Mouse (Mus musculus) neural tube, embryonic 15.5 days (tissue): Measurements from ENCODE around the gene Insrr. TPM values are rescaled to one million over a fixed set of nuclear protein-coding genes. Genes with fewer than 3 reads are reported as not detected.

ENCODE experiments used
- ATAC-seq: fragments of 200-750 bp; cut with Nextera tagmentation; 2 replicates; pipeline ENCODE4 v1.8.0; 2017; ENCODE audit warnings: mild to moderate bottlenecking, moderate TSS enrichment, moderate library complexity; ENCODE audit not compliant: low FRiP score
- H3K27ac ChIP-seq: fragments of 300-500 bp; sonication (generic); replicated peaks from 2 replicates; pipeline ENCODE4 v1.5.1; 2015; ENCODE audit warnings: mild to moderate bottlenecking, inconsistent platforms
- H3K27me3 ChIP-seq: fragments of 300-500 bp; sonication (generic); replicated peaks from 2 replicates; pipeline ENCODE4 v1.6.1; 2015; ENCODE audit warnings: inconsistent platforms
- H3K36me3 ChIP-seq: fragments of 300-500 bp; sonication (generic); 2 replicates; pipeline ENCODE4 v1.6.1; 2015; ENCODE audit warnings: inconsistent platforms
- H3K4me1 ChIP-seq: fragments of 300-500 bp; sonication (generic); 2 replicates; pipeline ENCODE4 v1.6.1; 2015; ENCODE audit warnings: inconsistent platforms
- H3K4me2 ChIP-seq: fragments of 300-500 bp; sonication (generic); 2 replicates; pipeline ENCODE4 v1.6.1; 2015; ENCODE audit warnings: inconsistent platforms, mild to moderate bottlenecking, moderate library complexity
- H3K4me3 ChIP-seq: fragments of 300-500 bp; sonication (generic); replicated peaks from 2 replicates; pipeline ENCODE4 v1.5.1; 2015; ENCODE audit warnings: mild to moderate bottlenecking, inconsistent platforms
- H3K9ac ChIP-seq: fragments of 300-500 bp; sonication (generic); replicated peaks from 2 replicates; pipeline ENCODE4 v1.6.1; 2015; ENCODE audit warnings: mild to moderate bottlenecking, inconsistent platforms
- H3K9me3 ChIP-seq: fragments of 300-500 bp; sonication (generic); replicated peaks from 2 replicates; pipeline ENCODE4 v1.6.1; 2016; ENCODE audit warnings: inconsistent platforms
- WGBS: fragments of 180-500 bp; shearing (Covaris S2); methylation state at CpG from one replicate; pipeline ENCODE4 v1.1.7; 2015; ENCODE audit warnings: mixed read lengths; 5-methylcytosine and 5-hydroxymethylcytosine counted together
- polyA plus RNA-seq: library from polyadenylated mRNA; unstranded; fragments of >200 nt; fragmentation: Nextera tagmentation; extraction: Ambion mirVana; gene quantifications from 2 replicates; pipeline ENCODE4 v1.2.1, GENCODE M21; 2015

The Insrr gene
- polyA plus RNA-seq, 1 experiment from 2014 or later, result 2.0 TPM

GRCm38 (mm10) chr3:87779086-87779485 is 17.7 kb upstream of the Insrr start:
- no peak for ATAC-seq
- H3K9me3 ChIP-seq, result no peaks in the 10 kb centered on the region
- H3K27ac ChIP-seq, result no peak overlapping the region
- peaks cover 7% of the 10 kb centered on the region; the same call in 1 of the 2 replicates for H3K27me3 ChIP-seq
- H3K9ac ChIP-seq, result no peak overlapping the region; the same call in 1 of the 2 replicates
- WGBS, result 53% methylated on average over 2 of the region's 2 CpGs
- no peaks in the 10 kb centered on the region for H3K36me3 ChIP-seq
- H3K4me2 ChIP-seq, result no peak overlapping the region
- H3K4me3 ChIP-seq, result no peak overlapping the region
- H3K4me1 ChIP-seq, result peaks cover 20% of the 10 kb centered on the region

- H3K9me3 ChIP-seq, result no peaks in the 10 kb centered on the region
- no peak for ATAC-seq
- peaks cover 9% of the 10 kb centered on the region for H3K4me1 ChIP-seq
- H3K4me3 ChIP-seq, result no peak overlapping the region
- WGBS, result 83% methylated on average over 25 of the region's 25 CpGs
- no peak overlapping the region for H3K4me2 ChIP-seq
- no peaks in the 10 kb centered on the region for H3K36me3 ChIP-seq
- no peak overlapping the region for H3K27ac ChIP-seq
- peaks cover 7% of the 10 kb centered on the region; the same call in 1 of the 2 replicates for H3K27me3 ChIP-seq
- no peak overlapping the region for H3K9ac ChIP-seq
Measured at GRCm38 (mm10) chr3:87783282-87784023, 13.3 kb upstream of the Insrr start.

DNA sequence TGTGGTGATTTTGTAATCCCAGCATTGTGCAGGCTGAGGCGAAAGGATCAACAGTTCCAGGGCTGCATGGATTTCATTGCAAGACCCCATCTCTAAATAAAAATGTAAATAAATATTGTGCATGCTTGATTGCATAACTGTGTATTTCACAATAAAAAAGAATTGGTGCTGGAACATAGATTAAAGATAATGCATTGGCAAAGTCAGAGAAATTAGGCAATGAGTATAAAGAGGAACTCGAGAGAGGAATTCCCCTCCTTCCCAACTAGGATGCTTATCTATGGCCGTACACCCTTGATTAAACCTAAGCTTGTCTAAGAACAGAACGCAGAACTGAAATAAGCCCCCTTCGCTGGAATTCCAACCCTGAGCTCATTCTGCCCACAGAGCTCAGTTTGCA is 11.6 kb upstream of the Insrr start:
- 89% methylated on average over 5 of the region's 5 CpGs for WGBS
- no peak for ATAC-seq
- H3K27me3 ChIP-seq, result peaks cover 8% of the 10 kb centered on the region; the same call in 1 of the 2 replicates

GRCm38 (mm10) chr3:87785626-87786214 is 11.0 kb upstream of the Insrr start:
- no peak for ATAC-seq
- no peaks in the 10 kb centered on the region for H3K36me3 ChIP-seq
- H3K9ac ChIP-seq, result no peak overlapping the region
- peaks cover 13% of the 10 kb centered on the region; the same call in 1 of the 2 replicates for H3K27me3 ChIP-seq
- H3K27ac ChIP-seq, result no peak overlapping the region
- no peak overlapping the region for H3K4me2 ChIP-seq
- no peaks in the 10 kb centered on the region for H3K9me3 ChIP-seq
- 0 out of 2 replicates have a peak, but pooled peaks cover 5% of the 10 kb centered on the region for H3K4me1 ChIP-seq
- H3K4me3 ChIP-seq, result no peak overlapping the region
- 61% methylated on average over 6 of the region's 6 CpGs for WGBS

More for the DNA sequence above, 11.6 kb upstream of the Insrr start:
- no peak overlapping the region for H3K4me3 ChIP-seq
- H3K4me1 ChIP-seq, result 0 out of 2 replicates have a peak, but pooled peaks cover 5% of the 10 kb centered on the region
- no peak overlapping the region for H3K27ac ChIP-seq
- no peak overlapping the region for H3K4me2 ChIP-seq
- no peak overlapping the region for H3K9ac ChIP-seq
- H3K36me3 ChIP-seq, result no peaks in the 10 kb centered on the region
- H3K9me3 ChIP-seq, result no peaks in the 10 kb centered on the region

GRCm38 (mm10) chr3:87789248-87789647 is 7.5 kb upstream of the Insrr start:
- H3K9ac ChIP-seq, result no peak overlapping the region
- H3K27me3 ChIP-seq, result peaks cover 41% of the 10 kb centered on the region
- 0 out of 2 replicates have a peak, but pooled peaks cover 5% of the 10 kb centered on the region for H3K4me1 ChIP-seq
- H3K9me3 ChIP-seq, result no peaks in the 10 kb centered on the region
- WGBS, result 38% methylated on average over 1 of the region's 1 CpGs
- H3K4me2 ChIP-seq, result no peak overlapping the region
- H3K36me3 ChIP-seq, result no peaks in the 10 kb centered on the region
- no peak overlapping the region for H3K4me3 ChIP-seq
- H3K27ac ChIP-seq, result no peak overlapping the region
- ATAC-seq, result no peak; the same call in 1 of the 2 replicates

- Histone ChIP-seq H3K27ac (no peak overlapping the region), H3K27me3 (peaks cover 46% of the 10 kb centered on the region), H3K9me3 (no peaks in the 10 kb centered on the region), H3K9ac (no peak overlapping the region), H3K4me3 (no peak overlapping the region), H3K36me3 (no peaks in the 10 kb centered on the region), H3K4me2 (no peak overlapping the region), H3K4me1 (peaks cover 8% of the 10 kb centered on the region)
- ATAC-seq, result no peak
- WGBS, result 36% methylated on average over 5 of the region's 5 CpGs
Measured at GRCm38 (mm10) chr3:87789768-87790167, 7.0 kb upstream of the Insrr start.

- Histone ChIP-seq H3K27me3 (peaks cover 95% of the 10 kb centered on the region), H3K9ac (peak within 1 kb of the TSS; percentile 30; the same call in 1 of the 2 replicates), H3K4me2 (peak within 1 kb of the TSS; percentile 63), H3K4me3 (peak within 1 kb of the TSS; percentile 36), H3K27ac (no peak within 1 kb of the TSS), H3K36me3 (no peaks in the 10 kb centered on the region), H3K4me1 (peaks cover 29% of the 10 kb centered on the region), H3K9me3 (no peaks in the 10 kb centered on the region)
- under 1% methylated on average over 45 of the region's 47 CpGs for WGBS
- ATAC-seq, result no peak
Measured at GRCm38 (mm10) chr3:87794922-87795325, 1.8 kb upstream of the Insrr start, which contains the start of gene Ntrk1. Gene Ntrk1, minus strand, starts transcription at chr3:87795162.

DNA sequence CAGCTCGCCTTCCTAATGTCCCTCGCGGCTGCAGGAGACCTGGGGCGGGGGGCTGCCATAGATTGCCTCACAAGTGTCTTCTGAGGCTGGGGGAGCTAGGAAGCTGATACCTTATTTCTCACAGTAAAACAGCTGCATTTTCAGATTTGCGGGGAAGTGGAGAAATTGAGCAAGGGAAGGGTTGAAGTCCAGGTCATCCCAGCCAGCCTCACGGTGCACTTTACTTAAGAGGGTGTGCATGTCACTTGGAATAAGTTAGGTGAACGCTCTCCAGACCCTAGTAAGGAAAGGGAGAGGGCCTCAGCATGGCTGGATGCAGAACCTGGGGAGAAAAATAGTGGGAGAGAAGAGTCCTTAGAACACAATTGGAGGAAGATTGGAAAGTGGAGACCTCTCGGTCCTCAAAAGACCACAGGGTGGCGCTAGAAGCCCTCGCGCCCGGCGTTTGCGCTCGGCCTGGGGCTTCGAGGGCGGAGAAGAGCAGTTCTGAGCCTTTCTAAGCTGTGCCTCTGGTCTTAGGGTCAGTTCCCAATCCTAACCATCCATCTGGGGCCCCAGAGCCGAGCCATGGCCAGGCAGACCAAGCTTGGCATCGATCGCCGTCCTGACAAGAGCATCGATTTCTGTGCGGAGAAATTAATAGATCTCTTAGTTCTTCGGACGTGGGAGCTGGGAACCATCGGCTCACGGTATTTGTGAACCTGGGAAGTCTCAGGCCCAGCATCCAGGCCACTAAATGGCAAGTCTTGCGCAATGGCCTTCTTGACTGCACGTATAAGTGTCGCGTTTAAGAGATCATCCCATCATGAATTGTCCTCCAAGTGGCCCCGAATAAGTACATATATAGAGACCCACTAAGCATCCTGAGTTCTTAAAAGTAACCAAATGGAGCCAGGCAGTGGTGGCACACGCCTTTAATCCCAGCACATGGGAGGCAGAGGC is 1.1 kb upstream of the Insrr start:
- ATAC-seq, result 0 out of 2 replicates have a peak, but pooled peaks have one; percentile 16
- no peak overlapping the region for H3K27ac ChIP-seq
- peak overlapping the region; percentile 30; the same call in 1 of the 2 replicates for H3K9ac ChIP-seq
- H3K27me3 ChIP-seq, result peaks cover 97% of the 10 kb centered on the region
- peaks cover 28% of the 10 kb centered on the region for H3K4me1 ChIP-seq
- peak overlapping the region; percentile 36 for H3K4me3 ChIP-seq
- peak overlapping the region; percentile 63 for H3K4me2 ChIP-seq
- no peaks in the 10 kb centered on the region for H3K9me3 ChIP-seq
- H3K36me3 ChIP-seq, result no peaks in the 10 kb centered on the region
- WGBS, result 16% methylated on average over 33 of the region's 33 CpGs

- Histone ChIP-seq H3K9ac (no peak overlapping the region), H3K4me1 (peaks cover 18% of the 10 kb centered on the region), H3K9me3 (no peaks in the 10 kb centered on the region), H3K27ac (no peak overlapping the region), H3K4me3 (no peak overlapping the region), H3K36me3 (no peaks in the 10 kb centered on the region), H3K4me2 (no peak overlapping the region), H3K27me3 (peaks cover 91% of the 10 kb centered on the region)
- WGBS, result 62% methylated on average over 5 of the region's 5 CpGs
- no peak for ATAC-seq
Measured at GRCm38 (mm10) chr3:87801681-87802080, 4.9 kb downstream of the Insrr start.

DNA sequence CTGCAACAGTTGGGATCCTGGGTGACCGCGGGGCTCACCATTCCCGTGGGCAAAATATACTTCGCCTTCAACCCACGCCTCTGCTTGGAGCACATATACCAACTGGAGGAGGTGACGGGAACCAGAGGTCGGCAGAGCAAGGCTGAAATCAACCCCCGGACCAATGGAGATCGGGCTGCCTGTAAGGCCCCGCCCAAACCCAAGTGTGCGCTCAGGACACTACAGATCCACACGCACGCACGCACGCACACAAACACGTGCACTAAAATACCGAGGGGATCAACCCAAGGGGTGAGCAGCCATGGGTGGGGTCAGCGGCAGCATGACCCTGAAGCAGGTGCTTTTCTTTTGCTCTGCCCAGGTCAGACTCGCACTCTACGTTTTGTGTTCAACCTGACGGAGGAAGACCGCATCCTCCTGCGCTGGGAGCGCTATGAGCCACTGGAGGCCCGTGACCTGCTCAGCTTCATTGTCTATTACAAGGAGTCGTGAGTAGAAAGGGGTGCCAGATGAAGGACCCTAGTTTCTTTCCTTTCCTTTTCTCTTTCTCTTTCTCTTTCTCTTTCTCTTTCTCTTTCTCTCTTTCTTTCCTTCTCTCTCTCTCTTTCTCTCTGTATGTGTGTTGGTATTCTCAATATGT is 7.4 kb downstream of the Insrr start:
- ATAC-seq, result no peak
- Histone ChIP-seq H3K27me3 (peaks cover 91% of the 10 kb centered on the region), H3K9me3 (no peaks in the 10 kb centered on the region), H3K4me2 (peak overlapping the region; percentile 58), H3K27ac (no peak overlapping the region), H3K4me3 (peak overlapping the region; percentile 28), H3K9ac (no peak overlapping the region; the same call in 1 of the 2 replicates), H3K36me3 (no peaks in the 10 kb centered on the region), H3K4me1 (peaks cover 9% of the 10 kb centered on the region)
- 5% methylated on average over 26 of the region's 26 CpGs for WGBS
